Mouse (Mus musculus): Measurements from ENCODE around the gene Kbtbd13.

Gene Kbtbd13

GRCm38 (mm10) chr9:65393606-65394005 lies 2.2 kb upstream of the Kbtbd13 start:
- DNase-seq (ENCODE audit: low spot score in 2 of 2): no peak

DNA sequence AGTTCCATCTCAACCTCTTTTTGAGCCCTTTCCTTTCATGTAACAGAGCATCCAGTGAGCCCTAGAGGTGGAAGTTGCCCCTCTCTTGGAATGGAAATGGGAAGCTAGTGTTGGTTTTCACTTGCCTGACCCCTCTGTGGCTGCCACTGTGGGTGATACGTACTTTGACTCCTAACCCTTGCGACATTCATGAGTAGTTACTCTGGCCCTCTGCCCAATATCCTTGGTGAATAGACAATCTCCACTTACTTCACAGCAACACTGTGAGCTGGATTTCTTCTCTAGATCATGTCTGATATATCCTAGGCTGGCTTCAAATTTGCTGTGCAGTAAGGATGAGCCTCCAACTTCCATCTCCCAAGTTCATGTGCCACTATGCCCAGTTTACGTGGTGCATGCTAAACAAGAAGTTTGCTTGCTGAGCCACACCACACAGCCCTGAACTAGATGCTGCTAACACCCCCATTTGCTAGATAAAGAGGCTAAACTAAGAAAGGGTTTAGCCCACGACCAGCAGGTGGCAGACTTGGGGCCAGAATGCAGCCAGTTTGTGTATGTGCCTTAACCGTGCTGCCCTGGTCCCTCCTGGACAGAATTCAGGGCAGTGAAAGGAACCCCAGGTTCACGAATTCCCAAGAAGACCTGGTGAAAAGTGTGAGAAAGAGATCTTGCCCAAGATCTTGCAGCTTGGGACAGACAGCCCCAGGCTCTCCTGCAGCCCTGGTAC lies 1.3 kb upstream of the Kbtbd13 start:
- DNase-seq (ENCODE audit: low spot score in 2 of 2): peak; percentile 57 to 69

GRCm38 (mm10) chr9:65390752-65391612 lies 470 bp downstream of the Kbtbd13 start:
- no peak for DNase-seq (ENCODE audit: low spot score in 2 of 2)

DNA sequence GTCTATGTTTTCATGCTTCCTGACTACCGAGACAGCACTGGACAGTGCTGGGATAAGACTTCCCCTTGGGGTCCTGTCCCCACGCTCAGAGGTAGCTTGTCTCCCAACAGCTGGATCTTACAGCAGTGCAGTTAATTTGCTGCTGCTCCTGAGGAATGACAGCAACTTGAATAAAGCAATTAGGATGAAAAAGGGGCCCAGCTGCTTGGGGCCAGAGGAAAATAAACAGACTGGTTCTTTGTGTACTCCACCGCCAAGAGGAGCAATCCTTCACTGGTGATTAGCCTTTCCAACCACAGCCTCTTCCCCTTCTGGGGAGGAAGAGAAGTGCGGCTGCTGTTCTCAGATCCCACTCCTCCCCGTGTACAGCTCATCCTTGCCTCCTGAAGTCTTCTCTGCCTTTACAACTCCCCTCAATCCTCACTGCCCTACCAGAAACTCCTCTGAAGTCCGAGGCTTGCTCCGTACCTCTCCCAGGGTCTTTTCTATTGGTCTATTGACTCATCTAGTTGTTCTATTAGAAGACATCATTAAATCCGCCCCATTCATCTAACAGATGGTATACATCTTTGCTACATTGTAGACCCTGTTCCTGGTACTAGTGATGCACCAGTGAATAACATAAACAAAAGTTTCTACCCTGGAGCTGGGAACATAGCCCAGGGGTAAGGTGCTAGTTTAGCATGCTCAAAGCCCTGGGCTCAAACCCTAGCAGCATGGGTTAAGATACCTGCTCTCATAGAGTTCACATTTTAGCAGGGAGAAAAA lies 4.9 kb downstream of the Kbtbd13 start:
- DNase-seq (ENCODE audit: low spot score in 2 of 2): no peak

DNA sequence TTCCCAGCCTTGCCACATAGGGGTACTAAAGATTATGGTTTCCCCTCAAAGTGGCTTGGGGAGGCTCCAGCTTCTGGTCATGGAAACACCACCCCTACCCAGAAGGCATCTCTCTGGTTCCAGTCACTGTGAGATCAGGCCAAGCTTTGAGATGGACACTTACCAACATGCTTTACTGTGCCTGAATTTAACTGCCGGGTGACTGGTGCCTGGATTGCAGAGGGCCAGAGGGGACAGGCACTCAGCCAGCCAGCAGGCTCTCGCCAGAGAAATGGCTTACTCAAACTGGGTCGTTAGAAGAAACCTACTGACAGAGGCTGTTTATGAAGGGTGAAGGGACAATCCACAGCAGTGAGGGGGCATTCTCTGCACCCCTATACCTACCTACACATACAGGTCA lies 7.2 kb downstream of the Kbtbd13 start:
- no peak for DNase-seq (ENCODE audit: low spot score in 2 of 2)

DNA sequence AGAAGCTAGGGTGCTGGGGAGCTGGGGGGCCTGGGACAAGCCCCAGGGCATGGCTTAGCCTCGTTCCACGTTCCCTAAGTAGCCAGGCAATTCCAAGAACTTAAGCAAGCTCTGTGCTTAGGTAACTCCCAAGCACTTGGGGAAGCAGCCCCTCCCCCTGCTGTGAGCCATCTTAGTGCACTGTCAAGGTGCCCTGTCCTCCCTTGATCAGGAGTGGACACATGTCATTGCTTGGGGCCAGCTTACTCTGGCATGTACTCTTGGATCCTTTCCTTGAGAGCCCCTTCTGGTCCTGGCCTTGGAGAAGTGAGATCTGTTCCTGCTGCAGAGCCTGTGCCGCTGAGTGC lies 8.7 kb downstream of the Kbtbd13 start:
- DNase-seq (ENCODE audit: low spot score in 2 of 2): no peak

DNA sequence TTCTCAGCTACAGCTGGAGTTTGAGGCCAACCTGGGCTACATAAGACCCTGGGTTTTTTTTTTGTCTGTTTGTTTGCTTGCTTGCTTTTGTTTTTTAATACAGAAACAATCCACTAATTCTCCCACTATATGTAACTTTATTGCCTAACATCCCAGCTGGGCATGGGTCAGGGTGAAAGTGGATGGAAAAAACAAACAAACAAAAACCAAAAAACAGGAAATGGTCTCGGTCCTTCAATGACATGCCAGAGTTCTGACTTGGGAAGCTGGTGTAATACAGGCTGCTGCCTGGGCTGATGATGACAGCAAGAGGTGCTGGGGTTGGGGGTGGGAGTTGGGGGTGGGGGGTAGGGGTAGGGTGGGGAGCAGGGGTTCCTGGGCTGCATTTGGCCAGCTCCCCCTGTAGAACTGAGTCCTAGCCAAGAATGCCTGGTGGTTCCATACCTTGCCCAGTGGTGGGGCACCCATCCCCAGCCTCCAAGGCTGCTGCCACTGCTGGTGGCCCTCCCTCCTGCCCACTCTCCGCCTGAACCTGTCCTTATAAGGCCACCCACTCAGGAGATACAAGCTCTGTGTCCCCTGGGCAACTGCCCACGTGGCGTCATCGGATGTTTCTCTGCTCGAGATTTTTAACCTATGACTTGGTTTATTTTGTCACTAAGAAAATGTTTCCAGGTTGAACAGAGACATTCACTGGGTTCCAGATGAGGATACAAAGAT lies 9.3 kb downstream of the Kbtbd13 start:
- no peak for DNase-seq (ENCODE audit: low spot score in 2 of 2)

- no peak for DNase-seq (ENCODE audit: low spot score in 2 of 2)
Measured at GRCm38 (mm10) chr9:65381017-65381590, 10.3 kb downstream of the Kbtbd13 start.

GRCm38 (mm10) chr9:65375163-65375934 lies 16.1 kb downstream of the Kbtbd13 start:
- no peak for DNase-seq (ENCODE audit: low spot score in 2 of 2)

DNA sequence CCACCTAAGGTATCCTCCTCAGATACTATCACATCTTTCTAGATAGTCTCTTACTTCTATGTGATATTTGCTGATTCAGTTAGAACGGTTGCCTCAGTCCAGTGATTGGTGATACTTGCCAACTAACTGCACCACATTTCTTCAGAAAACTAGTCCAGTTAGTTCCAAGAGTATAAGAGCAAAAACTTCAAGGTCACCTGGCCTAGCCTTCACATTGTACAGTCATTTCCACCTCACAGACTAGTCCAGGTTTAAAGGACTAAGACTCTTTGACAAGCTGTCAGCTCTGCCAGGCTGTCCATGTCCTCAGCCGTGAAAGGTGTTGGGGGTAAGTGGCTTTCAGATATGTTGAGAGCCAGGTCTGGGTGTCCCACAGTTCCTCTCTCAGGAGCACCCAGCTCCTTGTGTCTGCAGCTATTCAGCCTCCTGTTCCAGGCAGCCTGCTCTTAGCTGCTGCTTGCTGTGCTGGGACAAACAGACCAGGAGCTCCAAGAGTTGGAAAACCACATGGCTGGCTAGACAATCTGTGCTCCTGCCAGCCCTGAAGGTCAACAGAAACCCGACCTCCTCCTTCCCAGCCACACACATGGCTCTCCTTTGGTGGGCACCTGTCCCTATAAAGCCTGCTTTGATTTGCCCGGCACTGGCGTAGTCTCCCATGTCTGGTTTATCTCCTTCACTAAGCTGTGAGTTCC lies 16.8 kb downstream of the Kbtbd13 start:
- DNase-seq (ENCODE audit: low spot score in 2 of 2): no peak

DNA sequence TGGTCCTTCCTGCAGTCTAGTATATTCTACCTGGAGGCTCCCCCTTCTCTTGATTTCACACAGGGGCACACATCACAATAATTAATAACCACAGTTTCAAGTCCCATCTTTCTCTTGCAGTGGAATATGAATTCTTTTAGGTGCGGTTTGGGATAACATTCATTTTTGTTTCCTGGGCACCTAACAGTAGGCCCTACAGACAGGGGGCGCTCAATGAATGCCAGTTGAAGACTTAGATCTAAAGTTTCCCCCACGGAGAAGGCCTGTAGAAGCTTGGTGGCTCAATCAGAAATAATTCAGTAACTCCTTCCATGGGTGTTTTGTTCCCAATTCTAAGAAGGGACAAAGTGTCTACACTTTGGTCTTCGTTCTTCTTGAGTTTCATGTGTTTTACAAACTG lies 19.0 kb downstream of the Kbtbd13 start:
- no peak for DNase-seq (ENCODE audit: low spot score in 2 of 2)

- DNase-seq (ENCODE audit: low spot score in 2 of 2): no peak
Measured at GRCm38 (mm10) chr9:65371756-65372155, 19.7 kb downstream of the Kbtbd13 start.

GRCm38 (mm10) chr9:65365721-65366120 lies 25.7 kb downstream of the Kbtbd13 start:
- DNase-seq (ENCODE audit: low spot score in 2 of 2): no peak

DNA sequence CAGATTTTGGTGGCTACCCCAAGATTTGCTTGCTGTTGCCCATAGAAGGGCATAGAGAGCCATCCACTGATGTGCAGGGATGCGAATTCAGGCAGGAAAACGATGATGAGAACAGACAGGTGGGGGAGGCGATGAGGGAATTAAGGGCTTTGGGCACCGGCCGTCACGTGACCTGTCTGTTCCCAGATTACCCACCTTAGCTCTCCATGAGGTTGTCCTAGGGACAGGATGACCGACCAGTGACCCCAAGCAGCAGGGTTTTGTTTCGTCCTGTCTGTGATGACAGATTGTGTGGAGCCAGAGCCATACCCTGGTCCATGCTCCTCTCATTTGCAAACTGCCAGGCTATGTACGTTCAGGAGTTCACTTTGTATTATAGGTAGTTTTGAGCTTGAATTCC lies 27.8 kb downstream of the Kbtbd13 start:
- no peak for DNase-seq (ENCODE audit: low spot score in 2 of 2)

DNA sequence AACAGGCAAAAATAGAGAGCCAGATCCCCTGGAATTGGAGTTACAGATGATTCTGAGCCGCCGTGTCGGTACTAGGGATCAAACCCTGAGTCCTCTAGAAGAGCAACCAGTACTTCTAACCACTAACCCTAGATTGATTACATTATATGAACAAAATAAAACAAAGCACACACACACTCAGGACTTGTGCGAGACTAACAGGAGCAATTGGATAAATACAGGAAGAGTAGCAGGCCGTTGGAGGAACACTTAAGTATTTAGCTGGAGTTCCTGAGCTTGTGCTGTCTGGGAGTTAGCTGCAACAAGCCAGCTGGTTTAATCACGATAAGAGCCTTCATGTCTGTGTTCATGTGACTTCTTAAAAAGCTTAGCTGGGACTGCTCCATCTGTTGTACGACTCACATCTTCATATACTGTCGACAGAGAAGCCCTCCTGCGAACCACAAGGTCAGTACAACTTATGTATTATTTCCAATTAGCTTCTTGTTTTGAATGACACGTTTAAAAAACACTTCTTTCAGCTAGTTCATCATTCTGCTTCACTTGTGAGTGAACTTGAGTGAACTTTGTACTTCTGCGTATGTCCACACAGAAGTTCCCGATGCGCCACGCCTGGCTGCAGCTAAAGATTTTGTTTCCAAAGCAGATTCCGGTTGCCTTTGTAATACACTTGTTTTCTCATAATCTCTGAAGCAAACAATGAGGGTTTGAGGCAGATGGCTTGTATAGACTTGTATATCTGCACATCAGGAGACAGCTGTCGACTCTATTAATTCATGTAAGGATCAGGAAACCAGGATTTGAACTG lies 30.6 kb downstream of the Kbtbd13 start, which contains the start of gene Ubap1l:
TSS of gene Ubap1l (plus strand) at position 401 of the 808 bp plus-strand sequence.
- DNase-seq (ENCODE audit: low spot score in 2 of 2): no peak

DNA sequence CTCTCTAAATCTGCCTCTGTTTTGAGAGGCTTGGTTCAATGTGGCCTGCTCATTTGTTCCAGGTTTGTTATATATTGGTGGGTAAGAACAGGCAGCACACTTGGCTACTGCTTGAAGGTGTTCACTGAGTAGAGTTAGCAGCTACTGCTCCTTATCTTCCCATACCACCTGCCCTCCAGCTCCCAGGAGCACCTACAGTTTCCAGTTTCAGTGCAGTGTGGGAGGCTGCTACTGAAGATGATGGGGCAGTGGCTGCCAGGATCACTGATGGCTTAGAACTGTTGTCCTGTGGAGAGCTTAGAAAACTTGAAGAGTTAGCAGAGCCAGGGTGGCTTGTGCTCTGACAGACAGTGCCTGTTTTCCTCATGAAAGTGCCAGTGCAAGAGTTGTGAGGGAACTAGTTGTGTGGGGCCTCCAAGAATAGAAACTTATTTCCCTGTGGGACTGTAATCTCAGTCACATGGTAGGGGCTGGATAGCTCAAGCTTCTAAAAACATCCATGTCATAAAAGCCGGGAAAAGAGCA lies 32.4 kb downstream of the Kbtbd13 start:
- no peak for DNase-seq (ENCODE audit: low spot score in 2 of 2)

DNA sequence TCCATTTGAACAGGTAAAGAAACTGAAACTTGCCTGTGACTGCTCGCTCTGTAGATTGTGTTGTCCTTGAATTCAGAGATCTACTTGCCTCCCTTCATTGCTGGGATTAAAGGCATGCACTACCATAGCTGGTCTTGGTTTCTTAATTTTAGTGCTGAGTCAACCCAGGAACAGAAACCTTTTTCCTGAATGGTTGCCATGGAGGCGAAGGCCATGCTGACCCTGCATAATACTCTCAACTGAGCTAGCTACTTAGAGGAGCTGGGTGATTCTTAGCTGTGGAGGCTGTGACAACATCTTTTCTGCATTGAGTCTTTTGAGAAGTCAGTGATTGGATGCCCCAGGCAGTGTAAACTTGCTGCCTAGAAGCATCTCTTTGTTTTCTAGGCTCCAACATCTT lies 34.5 kb downstream of the Kbtbd13 start:
- no peak for DNase-seq (ENCODE audit: low spot score in 2 of 2)

- DNase-seq (ENCODE audit: low spot score in 2 of 2): no peak
Measured at GRCm38 (mm10) chr9:65356561-65356960, 34.9 kb downstream of the Kbtbd13 start.

- DNase-seq (ENCODE audit: low spot score in 2 of 2): no peak
Measured at GRCm38 (mm10) chr9:65353251-65353650, 38.2 kb downstream of the Kbtbd13 start.
